Mouse (Mus musculus): Measurements from ENCODE around the gene Arpc1a. TPM values are rescaled to one million over a fixed set of nuclear protein-coding genes. Genes with fewer than 3 reads are reported as not detected.
"Not testable (repeated sequence)": the region's sequence is repeated elsewhere in the genome, so short reads cannot be mapped to it uniquely, and the experiment has no call there.

Arpc1a gene
- total RNA-seq, 2 experiments from 2014 or later: 199 to 202 TPM

DNA sequence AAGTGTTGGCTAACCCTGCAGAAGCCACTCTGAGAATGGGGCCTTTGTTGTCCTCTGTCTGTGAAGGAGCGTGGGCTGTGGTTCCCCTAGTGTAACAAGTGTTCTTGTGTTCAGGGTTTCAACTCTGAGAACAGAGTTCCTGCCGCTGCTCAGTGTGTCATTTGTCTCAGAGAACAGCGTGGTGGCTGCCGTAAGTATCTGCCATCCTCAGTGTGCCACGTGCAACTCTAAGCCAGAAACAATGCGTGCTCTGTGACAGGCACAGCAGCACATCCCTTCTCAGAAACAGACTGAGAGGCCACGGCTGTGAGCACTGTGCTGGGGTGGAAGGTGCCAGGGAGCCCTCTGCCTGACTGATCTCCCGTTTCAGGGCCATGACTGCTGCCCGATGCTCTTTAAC, 20.7 kb downstream of the Arpc1a start:
- no peak for DNase-seq (ENCODE audit: low spot score in 2 of 2)

DNA sequence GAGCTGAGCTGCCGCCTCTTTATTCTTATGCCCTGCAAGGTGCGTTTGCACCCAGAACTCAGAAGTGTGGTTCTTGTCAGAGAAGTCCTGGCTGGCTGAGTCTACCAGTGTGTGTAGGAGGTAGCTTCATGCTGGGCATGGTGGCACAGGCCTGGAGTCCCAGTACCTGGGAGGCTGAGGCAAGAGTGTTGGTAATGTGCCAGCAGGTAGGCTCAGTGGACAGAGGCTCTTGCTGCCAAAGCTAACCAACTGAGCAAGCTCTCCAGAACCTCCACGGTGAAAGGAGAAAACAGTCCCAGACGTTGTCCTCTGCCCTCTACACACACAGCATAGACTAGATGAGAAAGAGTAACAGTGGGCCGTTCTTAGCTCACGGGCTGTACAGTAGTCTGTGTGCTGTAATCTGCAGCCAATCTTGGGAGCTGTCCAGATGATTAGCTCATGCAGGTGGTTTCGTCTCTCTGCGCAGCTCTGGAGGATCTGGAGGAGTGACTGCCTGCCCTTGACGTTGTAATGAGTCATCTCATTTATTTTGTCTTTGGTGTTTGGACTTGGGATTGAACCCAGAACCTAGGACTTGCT, 22.2 kb downstream of the Arpc1a start:
- peak in 1 of 2 experiments; percentile 4 for DNase-seq (ENCODE audit: low spot score in 2 of 2)

DNA sequence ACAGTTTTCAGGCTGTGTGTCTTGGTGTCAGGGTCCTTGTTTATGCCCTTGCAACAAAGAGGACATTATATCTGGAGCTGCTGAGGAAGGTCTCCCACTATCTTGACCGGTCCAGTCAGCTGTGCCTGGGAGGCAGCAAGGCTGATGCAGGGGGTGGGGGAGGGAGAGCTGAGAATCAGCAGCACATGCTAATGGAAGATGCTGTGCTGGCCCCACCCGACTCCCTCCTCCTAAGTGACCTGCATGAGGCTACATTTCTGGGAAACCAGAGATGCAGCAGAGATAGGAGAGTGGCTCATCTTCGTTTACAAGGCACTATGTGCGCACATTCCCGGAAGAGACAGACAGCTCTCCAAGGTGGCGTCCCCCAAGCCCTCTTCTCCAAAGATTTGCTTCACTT, 26.8 kb downstream of the Arpc1a start:
- DNase-seq (ENCODE audit: low spot score in 2 of 2): peak in 1 of 2 experiments; percentile 7

DNA sequence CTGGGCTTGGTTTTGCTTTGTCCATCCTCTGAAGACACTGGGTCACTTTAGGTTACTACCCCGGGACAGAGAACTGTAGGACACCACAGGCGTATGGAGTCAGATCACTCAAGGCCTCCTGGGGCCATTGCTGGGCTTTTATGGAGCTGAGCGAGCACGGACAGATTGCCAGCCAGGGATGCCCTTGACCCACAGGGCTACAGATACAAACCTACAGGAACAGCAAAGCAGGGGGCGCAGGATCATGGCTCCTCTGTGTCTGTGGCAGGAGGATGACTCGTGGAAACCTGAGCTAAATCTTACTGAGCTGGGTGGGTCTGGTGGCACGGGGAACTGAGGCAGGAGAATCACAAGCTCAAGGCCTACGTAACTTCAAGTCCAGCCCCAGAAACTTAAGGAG, 28.9 kb downstream of the Arpc1a start:
- DNase-seq (ENCODE audit: low spot score in 2 of 2): no peak

DNA sequence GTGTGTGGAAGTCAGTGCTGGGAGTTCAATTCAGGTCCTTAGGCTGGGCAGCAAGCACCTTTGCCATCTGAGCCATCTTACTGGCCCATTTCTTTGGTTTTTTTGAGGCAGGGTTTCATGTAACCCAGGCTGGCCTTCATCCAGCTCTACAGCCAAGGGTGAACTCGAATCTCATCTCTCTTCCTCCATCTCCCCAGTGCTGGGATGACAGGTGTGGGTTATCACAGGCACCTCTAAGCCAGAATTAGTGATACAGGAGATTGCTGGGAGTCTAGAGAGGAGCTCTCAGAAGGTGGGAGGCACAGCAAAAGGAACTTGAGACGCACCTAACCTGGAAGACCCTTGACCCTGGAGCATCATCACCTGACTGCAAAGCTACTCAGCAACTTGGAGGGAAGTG, 29.8 kb downstream of the Arpc1a start:
- no peak for DNase-seq (ENCODE audit: low spot score in 2 of 2)

DNA sequence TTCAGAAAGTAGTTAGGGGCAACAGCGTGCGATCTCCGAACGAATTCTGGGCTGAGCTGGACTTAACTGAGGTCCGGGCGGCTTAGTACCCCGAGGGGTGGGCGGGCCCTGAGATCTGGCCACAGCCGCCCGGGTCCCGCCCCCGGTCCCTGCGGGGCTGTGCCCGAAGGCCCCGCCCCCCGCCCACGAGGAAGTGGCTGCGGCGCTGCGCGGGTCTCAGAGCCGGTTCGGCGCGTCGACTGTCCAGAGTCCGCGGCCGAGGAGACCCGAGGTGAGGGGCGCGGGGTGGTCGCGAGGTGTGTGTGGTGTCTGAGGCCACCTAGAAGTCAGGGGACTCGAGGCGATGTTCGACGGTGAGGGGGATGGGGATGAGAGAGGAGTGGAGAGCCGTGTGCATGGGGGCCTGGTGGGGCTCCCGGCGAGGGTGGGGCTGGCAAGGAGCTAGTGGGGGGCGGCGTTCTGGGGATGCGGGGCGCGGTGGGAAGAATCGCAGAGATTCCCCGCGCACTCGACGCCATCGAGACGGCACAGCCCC, 30.5 kb downstream of the Arpc1a start, which contains the start of gene Arpc1b:
Gene Arpc1b (plus strand): TSS at position 145 of the 535 bp plus-strand sequence.
- peak in 1 of 2 experiments; percentile 59 for DNase-seq (ENCODE audit: low spot score in 2 of 2)

DNA sequence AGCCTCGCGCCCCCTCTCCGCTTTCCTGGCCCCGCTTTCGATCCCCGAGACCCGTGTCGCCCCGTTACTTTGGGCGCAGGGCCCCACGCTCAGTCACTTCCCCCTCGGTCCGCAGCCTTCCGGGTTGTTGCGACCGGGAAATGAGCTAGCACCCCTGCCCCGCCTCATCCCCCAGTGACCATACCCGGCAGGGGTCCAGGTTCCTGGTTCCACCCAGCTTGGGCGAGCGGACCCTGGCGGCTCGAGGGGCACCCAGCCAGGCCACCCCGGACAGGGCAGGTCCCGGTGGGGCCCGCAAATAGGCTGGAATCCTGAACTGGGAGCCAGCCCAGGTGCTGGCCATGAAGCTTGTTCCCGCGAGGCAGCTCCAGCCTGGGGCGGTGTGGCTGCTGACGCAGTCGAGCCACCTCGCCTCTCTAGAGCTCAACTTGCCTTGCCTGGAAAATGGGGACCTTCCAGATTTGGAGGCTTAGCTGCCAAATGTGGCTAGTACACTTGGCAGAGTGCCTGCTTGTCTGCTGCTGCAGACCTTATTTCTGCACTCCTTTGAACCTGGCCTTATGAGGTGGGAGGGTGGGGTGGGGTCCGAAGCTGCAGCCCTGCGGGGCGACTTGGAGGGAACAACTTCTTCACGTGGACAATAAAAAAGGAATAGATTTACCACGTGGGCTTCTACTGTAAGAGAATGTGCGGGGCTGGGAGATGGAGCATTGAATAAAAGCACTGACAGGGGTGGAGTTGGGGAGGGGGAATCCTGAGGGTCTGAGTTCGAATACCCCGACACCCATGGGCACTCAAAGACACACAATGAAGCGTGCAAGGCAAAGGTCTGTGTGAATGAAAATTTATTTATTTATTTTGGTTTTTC, 31.2 kb downstream of the Arpc1a start:
- DNase-seq (ENCODE audit: low spot score in 2 of 2): peak; percentile 54 to 68

DNA sequence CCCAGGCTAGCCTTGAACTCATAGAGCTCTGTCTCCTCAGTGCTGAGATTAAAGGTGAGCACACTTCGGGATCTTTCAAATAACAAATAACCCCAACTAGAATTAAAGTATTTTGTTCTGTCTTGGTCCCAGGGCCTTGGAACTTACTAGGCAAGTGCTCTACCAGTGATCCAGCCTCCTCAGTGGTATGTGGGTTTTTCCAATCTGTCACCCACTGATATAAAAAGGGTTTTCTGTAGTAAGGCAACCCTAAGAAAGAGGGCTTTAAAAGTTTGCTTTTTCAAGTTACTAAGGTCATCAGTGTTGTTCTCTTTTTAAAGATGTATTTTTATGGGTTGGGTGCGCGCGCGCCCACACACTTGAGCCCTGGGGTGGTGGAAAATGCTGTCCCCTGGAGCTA, 32.1 kb downstream of the Arpc1a start:
- no peak for DNase-seq (ENCODE audit: low spot score in 2 of 2)

DNA sequence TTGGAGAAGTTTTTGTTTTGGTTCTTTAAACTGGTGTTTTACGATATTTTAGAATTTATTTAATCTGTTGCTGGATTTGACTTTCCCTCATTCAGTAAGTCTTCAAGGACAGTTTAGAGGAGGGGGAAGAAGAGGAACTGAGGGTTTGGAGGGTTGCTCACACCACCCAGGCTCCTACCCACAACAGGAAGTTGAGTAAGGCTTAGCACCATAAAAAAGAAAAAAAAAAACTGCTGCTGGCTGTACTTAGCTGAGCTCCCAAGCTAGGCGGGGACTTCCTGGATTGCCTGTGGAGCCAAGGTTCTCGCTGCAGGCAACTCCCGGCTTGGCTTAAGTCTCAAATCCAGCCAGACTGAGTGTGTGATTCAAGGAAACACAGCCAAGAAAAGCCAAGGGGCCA, 32.7 kb downstream of the Arpc1a start:
- DNase-seq (ENCODE audit: low spot score in 2 of 2): no peak

DNA sequence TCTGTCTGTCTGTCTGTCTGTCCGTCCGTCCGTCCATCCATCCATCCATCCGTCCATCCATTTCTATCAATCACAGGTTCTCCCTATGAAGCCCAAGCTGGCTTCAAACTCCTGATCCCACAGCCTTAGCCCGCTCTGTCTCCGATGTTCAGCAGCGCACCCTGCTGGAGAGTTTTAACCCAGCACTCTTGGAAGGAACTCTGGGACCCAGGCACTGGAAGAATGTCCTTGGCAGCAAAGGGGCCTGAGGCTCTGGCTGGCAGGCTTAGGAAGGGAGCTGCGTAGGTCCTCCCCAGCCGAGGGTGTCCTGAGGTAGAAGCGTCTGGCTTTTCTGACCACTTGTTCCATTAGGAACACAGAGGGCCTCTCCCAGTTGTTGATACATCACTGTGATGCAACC, 33.3 kb downstream of the Arpc1a start:
- DNase-seq (ENCODE audit: low spot score in 2 of 2): peak; percentile 73 to 75

DNA sequence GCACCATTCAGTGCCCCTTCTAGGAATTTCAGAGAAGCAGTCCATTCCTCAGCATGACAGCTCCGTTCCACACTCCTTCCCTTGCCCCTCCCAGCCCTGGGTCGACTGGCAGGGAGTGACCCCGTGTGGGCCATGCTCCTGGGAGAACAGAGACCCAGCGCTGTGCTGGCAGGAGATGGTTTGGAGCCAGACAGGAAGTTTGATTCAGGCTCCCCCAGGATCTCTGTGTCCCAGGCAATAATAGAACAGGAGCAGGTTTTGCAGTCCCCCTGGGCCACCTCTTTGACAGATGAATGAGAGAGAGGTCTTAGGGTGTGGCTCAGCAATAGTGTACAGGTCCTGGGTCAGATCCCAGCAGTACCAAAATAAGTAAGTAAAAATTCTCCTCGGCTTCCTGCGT, 34.4 kb downstream of the Arpc1a start:
- DNase-seq (ENCODE audit: low spot score in 2 of 2): no peak

DNA sequence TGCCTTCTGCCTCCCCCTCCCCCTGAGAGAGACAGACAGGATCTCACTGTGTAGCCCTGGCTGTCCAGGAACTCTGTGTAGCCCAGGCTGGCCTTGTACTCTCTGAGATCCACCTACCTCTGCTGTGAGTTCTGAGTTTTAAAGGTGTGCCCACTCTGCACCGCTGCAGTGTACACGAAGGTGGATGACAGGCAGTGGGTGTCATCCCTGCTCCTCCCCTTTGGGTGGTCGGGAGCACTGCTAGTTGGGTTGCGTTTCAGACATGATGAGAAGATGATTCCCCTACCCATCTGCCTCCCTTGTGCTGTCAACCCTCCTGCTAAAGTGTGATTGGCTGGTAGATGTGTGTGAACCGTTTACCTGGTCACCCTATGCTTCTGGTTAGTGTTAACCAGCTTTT, 34.8 kb downstream of the Arpc1a start:
- no peak for DNase-seq (ENCODE audit: low spot score in 2 of 2)

DNA sequence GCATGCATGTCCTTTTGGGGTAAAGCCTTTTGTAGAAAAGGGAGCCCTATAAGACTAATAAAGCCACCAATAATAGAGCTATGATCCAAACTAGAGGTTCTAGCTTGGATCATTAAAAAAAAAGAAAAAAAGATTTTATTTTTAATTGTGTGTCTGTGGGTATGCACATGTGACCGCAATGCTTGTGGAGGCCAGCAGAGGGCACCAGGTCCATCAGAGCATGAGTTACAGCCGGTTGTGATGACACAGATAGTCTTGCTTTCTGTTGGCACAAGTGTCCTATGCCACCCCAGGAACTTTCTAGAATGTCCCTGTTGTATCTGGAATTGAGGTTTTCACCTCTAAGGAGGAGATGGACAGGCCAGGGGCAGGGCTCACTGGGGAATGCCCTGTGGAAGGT, 35.8 kb downstream of the Arpc1a start:
- DNase-seq (ENCODE audit: low spot score in 2 of 2): no peak

DNA sequence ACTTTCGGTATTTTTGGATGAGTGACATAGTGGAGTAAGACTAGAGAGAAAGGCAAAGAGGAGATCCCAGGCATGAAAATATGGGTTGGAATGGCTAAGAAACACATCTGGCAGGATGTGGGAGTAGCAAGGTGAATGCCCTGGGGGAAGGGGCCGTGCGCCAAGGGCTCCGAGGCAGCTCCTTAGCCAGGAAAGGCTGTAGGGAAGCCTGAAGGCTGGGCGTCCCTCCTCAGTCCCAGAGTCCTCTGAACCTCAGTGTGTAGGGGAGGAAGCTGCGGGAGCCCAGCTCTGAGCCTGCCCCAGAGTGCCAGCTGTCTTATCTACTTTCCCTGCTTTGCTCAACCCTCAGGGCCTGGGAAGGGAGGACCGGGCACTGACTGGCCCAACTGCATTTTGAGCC, 37.3 kb downstream of the Arpc1a start:
- no peak for DNase-seq (ENCODE audit: low spot score in 2 of 2)

DNA sequence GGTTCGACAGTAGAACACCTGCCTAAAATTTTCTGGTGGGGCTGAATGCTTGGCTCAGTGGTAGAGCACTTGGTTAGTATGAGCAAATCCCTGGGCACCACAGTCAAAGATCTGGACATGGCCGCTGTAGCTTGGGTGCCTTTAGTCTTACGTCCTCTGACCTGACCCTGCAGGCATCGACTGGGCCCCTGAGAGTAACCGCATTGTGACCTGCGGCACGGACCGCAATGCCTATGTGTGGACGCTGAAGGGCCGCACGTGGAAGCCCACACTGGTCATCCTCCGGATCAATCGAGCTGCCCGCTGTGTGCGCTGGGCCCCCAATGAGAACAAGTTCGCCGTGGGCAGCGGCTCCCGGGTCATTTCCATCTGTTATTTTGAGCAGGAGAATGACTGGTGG, 39.8 kb downstream of the Arpc1a start:
- no peak for DNase-seq (ENCODE audit: low spot score in 2 of 2)

DNA sequence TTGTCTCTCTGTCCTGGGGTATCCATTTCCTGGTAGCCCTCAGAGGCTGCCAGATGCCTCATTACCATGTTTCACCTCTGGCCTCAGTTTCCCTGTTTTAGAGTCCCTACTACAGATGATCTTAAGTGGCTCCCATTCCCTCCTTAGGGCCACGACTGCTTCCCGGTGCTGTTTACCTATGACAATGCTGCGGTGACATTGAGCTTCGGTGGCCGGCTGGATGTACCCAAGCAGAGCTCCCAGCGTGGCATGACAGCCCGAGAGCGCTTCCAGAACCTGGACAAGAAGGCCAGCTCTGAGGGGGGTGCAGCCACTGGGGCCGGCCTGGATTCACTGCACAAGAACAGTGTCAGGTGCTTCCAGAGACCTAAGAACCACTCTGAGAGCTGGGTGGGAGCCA, 43.0 kb downstream of the Arpc1a start:
- no peak for DNase-seq (ENCODE audit: low spot score in 2 of 2)

DNA sequence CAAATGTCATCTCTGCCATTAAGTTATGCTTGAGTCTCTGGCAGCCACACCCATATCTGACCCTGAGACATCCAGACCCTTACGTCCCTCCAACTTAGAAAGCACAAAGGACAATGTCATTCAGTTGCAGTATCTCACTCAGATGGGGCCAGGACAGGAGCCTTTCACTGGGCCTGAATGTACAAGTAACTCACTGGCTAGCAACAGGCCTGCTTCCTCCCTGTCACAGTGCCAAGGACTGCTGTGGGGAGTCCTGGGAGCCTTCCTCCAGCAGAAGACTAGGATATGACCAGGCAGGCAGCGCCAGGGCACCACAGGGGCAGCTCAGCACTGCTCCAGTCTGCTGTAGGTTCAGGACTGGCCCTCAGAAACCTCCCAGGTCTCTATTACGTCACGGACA, 45.5 kb downstream of the Arpc1a start:
- no peak for DNase-seq (ENCODE audit: low spot score in 2 of 2)

DNA sequence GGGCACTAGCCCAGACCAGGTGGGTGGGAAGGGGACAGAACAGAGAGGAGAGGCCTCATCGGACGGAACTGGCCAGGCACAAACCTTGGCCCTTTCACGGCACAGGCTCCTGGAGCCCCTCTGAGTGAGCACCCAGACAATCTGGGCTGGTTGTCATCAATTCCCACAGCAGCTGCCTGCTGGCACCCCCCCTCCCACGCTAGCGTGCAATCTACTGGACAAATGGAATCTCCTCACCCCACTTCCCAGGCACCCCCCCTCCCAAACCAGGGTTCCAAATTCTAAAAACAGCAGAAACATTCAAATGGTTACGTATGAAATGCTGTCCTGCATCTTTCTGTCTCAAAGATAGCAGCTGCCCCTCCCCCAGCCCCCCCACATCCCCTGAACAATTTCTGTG, 46.1 kb downstream of the Arpc1a start:
- DNase-seq (ENCODE audit: low spot score in 2 of 2): not testable (repeated sequence)

DNA sequence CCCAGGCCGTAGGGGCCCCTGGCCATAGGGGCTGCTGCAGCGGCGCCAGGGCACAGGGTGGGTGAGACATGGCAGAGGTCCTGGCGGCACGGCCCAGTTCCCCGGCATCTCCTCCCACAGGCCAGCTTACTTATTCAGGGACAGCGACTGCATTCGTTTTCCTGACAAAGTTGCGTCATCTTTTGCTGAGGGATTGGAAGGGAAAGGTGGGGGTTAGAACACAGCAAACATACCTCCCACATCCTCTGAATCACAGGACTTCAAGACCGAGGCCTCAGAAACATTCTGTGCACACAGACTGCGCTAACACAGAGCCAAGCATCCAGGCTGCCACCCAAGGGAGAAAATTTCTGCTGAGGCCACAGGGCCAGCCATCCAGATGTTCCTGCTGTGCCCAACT, 46.6 kb downstream of the Arpc1a start:
- no peak for DNase-seq (ENCODE audit: low spot score in 2 of 2)

DNA sequence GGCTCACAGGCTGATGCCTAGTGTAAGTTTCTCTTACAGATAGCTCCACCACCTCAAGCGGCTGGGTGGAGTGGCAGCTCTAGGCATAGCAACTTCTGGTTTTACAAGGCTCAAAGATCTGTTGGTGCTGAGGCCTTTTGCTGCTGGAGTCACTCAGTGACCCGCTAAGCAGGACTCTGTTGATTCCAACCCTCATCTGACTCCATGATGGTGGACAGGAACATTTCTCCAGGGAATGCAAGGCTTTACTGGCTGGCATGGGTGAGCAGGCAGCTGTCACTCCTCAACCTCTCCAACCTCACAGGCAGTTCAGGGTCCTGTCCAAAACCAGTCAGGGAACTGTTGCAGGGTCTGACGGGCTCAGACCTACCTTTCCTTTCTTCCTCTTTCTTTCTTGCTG, 47.4 kb downstream of the Arpc1a start:
- no peak for DNase-seq (ENCODE audit: low spot score in 2 of 2)

DNA sequence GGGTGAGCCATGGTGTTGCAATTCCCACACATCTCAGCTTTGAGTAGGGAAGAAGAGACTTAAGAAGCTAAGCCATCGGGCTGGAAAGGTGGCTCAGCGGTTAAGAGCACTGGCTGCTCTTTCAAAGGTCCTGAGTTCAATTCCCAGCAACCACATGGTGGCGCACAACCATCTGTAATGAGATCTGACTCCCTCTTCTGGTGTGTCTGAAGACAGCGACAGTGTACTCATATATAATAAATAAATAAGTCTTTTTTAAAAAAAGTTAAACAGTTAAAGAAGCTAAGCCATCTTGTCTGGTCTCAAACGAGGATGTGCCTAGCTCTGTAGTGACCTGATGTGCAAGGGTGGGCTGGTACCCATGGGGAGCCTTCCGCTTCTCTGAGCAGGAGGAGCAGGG, 49.6 kb downstream of the Arpc1a start:
- DNase-seq (ENCODE audit: low spot score in 2 of 2): not testable (repeated sequence)

DNA sequence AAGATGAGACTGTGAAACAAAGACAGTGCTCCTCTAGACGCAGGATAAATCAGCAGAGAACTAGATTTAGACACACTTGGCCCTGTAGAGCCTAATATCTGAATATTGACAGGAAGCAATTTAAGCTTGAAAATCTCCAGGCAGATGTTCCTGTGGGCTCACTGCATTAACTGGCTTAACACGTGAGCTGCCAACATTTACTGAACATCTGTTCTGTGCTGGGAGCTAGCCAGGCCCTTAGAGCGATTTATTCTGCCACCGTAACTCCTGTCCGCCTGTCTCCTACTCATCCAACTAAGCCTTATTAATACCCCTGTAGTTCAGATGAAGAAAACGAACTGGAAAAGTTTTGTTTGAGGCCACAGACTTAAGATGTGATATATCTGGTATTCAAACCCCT, 55.2 kb downstream of the Arpc1a start:
- no peak for DNase-seq (ENCODE audit: low spot score in 2 of 2)
